Mouse (Mus musculus) CD4-positive, CD25-positive, alpha-beta regulatory T cell, adult 2 months (primary cell): Measurements from ENCODE around the gene Actr8.

Experiments used
- DNase-seq: peaks from one replicate; pipeline ENCODE4 v3.0.0-alpha.2; 2012; ENCODE audit warnings: low read depth, low spot score

Gene Actr8

DNA sequence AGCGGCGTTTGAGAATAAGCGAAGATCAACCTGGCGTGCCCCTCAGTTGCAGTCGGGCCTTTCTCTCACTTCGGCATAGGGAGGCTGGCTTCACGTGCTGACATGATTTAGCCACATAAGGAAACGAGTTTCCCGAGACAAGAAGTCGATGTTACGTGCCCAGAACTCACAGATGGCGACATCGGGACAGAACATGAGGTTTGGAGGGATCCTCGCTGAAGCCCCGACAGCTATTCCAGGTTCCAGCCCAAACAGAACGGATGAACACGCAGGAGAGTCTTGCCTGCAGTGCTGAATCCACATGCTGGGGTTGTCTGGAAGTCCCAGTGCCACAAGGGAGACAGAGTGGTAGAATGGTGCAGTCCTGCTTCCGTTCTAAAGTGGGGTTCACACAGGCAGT, 60.3 kb downstream of the Actr8 start:
- DNase-seq: no peak

DNA sequence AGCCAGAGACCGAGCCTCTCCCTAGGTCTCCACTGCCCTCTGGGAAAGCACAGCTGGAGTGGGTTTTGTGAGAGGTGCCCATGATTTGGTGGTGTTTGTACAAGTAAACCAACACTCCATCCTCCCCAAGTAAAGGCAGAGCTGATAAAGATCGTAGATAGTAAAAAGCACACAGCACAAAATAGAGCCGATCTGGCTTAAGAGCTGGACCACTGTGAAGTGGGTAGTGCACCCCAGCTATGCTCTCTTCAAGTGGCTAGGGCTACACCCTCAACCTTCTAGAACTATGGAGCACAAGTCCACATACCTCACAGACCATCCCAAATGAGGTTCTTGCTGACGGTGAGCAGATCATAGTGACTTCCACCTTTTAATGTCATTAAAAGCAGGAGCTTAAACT, 61.3 kb downstream of the Actr8 start:
- DNase-seq: no peak

GRCm38 (mm10) chr14:30041836-30042235, 63.7 kb downstream of the Actr8 start:
- no peak for DNase-seq

DNA sequence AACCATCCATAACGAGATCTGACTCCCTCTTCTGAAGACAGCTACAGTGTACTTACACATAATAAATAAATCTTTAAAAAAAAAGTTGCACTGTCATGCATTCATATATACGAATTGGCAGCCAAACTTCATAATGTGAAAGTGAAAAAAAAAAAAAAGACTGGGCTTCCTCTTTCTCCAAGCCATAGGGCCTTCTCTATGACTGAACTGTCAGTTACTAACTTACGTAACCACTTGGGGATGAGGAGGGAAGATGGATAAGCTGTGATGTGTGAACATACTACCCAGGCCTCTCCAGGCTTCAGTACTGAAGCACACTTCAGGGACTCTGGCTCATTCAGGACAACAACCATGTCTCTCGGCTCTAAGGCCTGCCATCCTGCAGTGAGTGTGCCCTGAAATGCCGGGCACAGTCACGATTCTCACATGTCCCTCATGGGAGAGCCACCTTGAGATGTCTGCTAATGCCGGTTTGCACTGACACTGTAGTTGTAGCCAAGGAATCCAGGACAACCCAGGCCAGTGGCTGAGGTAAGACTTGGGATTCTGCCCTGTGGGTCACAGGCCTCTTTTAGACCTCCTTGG, 65.3 kb downstream of the Actr8 start:
- no peak for DNase-seq

GRCm38 (mm10) chr14:30045239-30045638, 67.1 kb downstream of the Actr8 start:
- no peak for DNase-seq

DNA sequence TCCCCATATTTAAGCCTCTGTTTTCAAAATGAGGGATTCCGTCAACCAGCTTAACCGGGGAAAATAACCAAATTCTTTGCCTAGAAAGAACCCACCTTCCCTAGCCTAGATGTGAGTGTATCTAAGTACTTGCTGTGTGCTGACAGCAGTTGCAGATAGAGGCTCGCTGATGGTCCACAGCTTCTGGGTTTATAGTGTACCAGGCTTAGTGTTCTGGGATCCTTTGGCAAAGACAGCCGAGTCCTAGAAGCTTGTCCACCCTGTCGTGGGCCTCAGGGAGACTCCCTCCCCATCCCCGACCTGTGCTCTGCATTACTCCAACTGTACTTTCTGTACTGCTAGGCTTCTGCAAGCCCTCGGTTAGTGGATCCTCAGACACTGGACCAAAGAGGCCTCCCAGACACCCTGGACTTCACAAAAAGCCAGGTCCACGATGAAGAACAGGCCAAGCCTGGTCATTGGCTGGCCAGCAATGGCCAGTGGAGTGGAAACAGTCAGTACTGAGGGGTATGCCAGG, 67.6 kb downstream of the Actr8 start:
- DNase-seq: no peak

DNA sequence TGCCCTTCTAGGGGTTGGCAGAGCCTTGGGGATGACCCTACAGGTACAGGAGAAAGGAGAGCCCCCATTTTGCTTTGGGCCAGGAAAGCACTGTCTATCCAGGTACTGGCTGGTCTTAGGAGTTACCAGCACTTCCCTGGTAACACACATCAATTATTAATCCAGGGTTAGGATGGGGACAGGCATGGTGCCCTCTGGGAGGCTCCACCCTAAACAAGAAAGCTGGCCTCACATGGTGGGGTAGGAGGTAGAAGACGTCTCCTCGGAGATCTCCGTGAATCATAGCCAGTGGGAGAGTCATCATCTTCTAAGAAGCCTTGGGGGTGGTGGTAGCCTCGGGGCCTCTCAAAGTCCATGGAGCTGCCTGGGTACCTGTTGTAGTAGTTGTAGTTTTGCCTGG, 68.8 kb downstream of the Actr8 start:
- DNase-seq: no peak

- DNase-seq: peak; percentile 20
These were observed 69.9 kb downstream of the Actr8 start for GRCm38 (mm10) chr14:30048049-30048448.

GRCm38 (mm10) chr14:30050280-30050679, 72.1 kb downstream of the Actr8 start:
- DNase-seq: no peak

GRCm38 (mm10) chr14:30054922-30055321, 76.8 kb downstream of the Actr8 start:
- DNase-seq: no peak
